Mouse (Mus musculus): Measurements from ENCODE around the gene Cul9.

The Cul9 gene

DNA sequence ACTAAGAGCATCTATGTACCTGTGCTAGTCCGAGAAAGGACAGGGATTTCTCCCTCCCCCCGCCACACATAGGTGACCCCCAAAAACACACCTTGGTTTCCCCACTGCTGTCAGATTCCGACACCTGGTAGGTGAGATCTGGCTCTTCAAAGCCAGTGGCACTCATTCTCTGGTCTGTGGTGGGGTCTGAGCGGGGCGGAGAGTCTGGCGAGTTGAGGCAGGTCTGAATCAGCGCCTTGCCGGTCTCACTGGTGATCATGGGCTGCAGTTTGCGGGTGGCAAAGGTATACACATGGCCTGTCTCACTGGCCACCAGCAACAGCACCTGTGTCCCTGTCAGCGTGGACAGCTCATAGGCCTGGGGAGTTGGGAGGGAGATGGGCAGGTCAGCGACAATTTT is 7.3 kb upstream of the Cul9 start:
- DNase-seq (ENCODE audit: low spot score in 2 of 2) = no peak

DNA sequence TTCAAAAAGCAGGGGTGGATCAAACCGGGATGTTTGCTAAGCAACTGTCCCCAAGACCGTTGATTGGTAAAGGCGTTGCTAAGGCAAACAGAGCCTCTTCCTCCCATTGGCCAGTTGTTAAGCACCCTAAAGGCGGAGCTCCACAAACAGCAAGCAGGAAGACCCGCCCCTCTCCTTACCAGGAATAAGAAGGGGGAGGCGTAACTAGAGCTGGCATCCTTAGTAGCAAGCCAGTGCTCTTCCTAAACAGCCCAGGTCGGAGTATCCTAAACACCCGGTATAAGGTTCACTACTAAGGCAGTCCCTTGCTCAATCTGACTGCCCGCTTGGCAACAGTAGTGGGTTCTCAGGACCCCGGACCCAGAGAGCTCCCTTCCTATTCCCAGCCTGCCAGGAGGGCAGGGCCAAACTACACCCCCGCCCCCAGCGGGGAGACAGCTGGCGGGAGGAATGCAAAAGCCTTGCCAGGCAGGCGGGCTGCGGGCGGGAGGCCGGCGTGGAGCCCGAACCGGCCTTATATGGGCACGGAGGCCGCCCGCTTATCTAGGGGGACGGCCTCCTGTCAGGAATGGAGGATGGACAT is 6.7 kb upstream of the Cul9 start:
- peak; percentile 66 to 82 for DNase-seq (ENCODE audit: low spot score in 2 of 2)

DNA sequence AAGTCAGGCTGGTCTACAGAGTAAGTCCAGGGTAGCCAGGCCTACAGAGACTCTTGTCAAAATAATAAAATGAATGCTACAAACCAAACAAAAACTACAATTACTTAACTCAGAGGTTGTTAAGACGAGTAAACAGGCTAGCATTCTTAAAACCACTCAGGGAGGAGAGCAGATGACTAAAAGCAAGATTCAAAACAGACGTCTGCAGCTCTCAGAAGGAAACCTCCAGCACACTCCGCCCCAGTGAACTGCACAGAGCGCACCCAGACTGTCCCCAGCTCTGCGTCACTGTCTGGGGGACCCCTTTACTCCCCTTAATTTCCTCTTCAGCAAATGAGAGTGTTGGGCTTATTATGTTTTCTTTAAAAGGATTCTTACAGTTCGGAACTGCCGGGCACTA is 6.0 kb upstream of the Cul9 start:
- DNase-seq (ENCODE audit: low spot score in 2 of 2) = no peak

DNA sequence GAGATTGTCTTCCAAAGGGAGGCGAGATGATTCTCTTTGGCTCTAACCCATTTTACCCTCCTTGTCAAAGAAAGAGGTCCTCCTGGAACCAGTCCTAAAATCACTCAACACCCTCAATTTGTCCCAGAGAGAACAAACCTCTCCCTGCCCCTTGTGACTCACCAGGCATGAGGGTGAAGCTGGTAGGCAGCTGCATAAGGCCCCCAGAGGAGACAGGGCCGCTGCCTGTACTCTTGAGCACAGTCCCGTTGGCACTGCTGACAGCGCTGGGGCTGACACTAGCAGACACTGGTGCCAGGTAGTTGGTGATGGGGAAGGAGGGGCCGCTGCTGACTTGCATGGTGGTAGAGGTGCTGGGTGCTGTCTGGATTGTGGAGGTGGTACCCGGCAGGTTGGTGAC is 5.2 kb upstream of the Cul9 start:
- no peak for DNase-seq (ENCODE audit: low spot score in 2 of 2)

DNA sequence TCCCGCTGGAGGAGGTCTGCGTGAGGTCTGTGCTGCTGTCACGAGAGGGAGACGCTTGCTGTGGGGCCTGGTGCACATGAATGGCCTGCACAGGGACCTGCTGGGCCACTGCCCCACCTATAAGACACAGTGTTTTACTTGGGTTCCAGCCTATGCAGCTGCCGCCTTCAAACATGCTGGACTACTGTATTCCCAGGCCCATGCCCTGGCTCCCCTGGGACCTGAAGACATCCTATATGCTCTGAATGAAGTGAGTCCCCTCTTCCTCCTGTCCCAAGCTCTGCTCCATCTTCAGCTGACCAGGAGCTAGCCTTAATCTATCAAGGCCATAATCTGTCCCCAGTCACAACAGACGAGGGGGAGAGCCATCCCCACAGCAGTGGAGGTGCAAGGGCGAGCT is 4.7 kb upstream of the Cul9 start:
- no peak for DNase-seq (ENCODE audit: low spot score in 2 of 2)

DNA sequence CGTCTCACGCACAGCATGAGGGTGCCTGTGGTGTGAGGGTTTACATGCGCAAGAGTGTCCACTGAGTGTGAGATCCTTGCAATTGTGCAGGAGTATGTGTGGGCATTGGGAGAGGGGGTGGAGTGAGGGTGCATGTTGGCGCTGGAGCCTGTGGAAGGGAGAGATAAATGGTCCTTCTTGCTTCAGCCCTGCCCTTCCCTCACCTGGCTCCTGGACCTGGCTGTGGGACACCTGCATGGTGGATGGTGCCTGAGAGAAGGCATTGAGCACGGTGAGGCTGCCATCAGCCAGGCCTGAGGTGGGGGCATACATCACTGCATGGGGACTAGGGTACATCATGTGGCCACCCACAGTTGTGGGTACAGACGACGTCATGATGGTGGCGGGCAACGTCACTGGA is 3.5 kb upstream of the Cul9 start:
- no peak for DNase-seq (ENCODE audit: low spot score in 2 of 2)

DNA sequence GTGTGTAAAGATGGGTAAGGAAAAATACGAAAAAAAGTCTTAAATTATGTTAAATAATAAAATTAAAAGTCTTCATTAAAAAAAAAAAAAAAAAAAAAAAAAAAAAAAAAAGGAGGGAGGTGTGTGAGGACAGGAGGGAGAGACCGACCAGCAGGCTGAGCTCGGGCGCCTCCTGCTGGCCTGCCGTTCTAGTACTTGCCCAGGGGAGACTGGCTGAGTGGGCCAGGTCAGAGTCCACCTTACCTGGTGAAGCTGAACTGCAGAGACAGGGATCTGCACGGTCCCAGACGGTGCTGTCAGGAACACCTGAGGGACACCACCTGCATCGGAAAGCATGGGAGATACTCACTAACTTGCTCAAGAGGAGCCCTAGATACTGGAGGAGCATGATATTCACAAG is 3.0 kb upstream of the Cul9 start:
- DNase-seq (ENCODE audit: low spot score in 2 of 2) = peak in 1 of 2 experiments; percentile 49

DNA sequence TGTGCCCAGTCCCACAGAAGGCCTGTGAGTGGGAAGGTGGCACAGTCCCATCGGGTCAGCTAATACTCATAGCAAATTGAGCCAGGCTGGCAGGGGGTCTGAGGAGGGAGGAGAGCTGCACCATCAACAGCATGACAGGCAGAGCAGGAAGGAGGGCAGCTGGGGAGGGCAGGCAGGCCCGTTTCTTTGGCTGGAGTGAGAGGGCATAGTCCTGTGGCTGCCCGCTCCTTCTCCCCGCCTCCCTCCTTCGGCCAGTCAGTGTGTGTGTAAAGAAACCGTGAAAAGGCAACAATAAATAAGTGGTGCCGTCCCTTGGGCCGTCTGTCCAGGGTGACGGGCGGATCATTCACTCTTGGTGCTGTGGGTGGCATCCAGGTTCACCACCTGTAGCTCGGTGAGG is 2.6 kb upstream of the Cul9 start:
- no peak for DNase-seq (ENCODE audit: low spot score in 2 of 2)

DNA sequence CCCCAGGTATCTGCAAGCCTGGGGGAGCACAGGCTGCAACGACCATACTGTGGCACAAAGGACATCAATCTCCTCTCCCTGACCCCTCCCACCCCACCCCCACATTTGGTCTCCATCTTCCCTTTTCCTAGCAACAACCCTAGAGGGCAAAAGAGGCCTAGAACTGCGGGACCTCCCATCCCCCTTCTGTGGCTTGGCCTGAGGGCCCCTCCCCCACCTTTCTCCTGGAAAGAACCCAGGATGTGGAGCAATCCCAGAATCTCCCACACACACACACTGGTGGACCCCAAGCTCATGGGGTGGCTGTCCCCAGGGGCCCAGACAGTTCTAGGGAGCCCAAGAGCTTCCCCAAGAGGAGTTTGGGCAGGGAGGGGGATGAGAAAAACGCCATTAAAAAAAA is 1.7 kb upstream of the Cul9 start:
- no peak for DNase-seq (ENCODE audit: low spot score in 2 of 2)

DNA sequence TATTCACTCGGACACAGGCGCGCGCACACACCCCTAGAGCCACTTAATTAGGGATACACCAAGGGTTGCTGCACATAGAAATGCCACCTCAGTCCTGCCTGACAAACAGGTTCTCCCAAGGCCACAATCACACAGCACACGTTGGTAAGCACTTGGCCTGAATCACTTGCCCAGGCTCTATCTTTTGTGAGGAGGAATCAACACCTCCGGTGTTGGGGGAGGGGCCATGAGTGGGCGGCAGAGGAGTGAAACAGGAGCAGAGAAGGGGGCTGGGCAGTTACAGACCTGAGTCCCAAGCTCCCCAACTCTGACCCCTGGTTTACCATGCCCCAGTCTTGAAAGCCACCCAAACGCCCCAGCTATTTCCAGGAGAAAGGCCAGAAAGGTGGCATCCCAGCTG is 807 bp upstream of the Cul9 start:
- no peak for DNase-seq (ENCODE audit: low spot score in 2 of 2)

DNA sequence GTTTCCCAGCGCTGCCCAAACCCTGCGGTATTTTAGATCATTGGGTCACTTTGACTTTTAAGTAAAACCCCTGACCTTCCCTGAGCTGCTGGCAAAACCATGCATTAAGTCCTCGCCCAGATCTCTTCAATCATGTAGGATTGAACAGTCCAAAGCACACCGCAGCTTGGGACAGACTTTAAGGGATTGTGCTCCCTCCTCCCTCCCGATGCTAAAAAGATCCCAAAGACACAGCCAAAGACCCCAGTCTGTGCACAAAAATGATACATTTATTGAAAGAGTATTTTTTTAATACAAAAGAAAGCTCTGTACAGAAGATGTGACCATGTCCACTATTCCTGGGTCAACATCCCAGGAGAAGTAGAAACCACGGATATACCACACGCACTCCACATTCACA is 403 bp upstream of the Cul9 start:
- no peak for DNase-seq (ENCODE audit: low spot score in 2 of 2)

DNA sequence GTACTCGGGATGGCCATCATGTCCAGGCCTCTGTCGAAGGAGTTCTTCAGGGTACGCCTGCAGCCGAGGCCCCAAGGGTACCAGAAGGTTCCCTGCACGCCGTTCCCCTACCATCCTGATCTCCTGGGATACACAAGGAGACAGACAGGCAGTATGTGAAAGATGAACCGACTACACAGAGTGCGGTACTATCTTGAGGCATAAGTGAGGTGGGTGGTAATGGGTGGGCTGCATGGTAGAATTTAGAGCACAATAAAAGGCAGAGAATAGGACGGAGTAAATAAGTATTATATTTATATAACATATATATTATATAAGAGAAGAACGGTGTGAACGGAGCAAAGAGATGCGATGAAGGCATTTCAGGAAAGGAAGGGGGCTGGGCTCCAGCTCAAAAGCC is 2.5 kb downstream of the Cul9 start:
- DNase-seq (ENCODE audit: low spot score in 2 of 2) = no peak

DNA sequence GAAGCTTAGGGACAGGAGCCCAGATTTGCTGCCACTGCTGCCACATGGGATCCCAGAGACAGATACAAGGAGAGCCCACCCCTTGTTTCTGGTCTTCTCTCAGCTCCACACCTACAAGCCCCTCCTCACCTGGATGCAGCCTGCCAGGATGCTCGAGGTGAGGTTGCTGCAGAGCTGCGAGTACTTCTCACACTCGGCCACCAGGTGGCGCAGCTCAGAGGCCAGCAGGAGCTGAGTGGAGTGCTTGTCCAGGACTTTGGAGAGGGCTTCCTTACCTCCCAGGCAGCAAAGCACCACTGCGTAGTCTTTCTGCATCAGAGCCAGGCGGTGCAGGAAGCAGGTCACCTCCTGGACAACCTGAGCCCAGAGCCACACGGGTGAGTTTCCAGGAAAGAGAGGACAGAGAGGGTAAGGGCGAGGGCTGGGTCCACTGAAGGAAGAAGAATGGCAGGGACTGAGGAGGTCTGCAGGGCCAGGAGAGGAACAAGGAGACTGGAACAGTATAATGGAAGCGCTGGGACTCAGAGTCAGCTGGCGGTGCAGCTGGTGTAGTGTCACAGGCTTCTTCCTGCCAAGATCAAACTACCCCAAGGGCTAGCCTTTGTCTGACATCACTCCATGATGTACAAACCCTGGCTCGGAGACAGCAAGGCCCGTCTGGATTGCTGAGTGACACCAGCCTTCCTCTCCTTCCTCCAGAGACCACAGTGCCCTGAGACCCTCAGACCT is 20.4 kb downstream of the Cul9 start:
- peak; percentile 67 to 84 for DNase-seq (ENCODE audit: low spot score in 2 of 2)

DNA sequence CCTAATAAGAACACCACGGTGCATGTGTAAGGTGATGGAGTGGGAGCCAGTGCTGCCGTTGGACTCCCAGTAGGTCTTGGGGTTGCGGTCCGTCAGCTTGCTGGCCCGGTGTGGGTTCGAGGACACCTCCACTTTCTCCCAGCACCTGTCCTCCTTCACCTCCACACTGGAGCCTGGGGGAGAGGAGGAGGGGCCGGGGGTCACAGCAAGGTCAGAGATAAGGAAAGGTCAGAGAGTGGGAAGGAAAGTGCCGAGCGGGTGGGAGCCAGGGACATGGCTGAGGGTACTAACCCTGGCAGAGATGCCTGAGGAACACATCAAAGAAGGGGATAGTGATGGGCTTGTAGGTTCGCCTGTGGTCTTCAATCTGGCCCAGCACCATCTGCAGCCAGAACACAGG is 21.1 kb downstream of the Cul9 start:
- DNase-seq (ENCODE audit: low spot score in 2 of 2) = no peak

DNA sequence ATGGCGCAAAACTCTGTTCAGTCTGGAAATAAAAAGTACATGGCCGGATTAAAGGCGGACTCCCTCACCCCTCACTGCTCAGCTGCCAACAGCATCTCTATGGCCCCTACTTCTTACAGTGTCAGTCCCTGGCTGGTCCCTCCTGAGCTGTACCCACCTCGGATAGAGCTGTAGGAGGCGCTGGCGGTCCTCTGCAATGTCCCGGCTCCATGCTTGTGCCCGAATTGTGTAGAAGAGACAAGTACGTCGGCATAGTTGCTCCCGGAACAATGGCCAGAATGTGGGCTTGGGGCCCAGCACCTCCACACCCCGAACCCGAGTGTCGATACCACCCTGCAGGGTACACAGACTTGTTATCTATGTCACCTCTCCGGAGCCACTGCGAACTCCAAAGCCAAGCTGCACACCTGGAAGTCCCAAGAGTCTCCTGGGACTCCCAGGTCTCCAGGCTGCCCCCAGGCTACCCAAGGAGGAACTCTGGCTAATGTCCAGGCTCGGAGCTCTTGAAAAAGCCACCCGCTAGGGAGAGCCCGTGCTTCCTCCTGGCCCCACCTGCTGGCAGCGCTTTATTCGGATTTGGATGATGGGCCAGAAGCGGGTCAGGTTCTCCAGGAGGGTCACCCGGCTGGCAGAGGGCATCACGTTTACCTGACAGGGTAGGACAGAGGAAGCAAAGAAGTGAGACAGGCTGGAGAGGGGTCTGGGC is 24.1 kb downstream of the Cul9 start:
- DNase-seq (ENCODE audit: low spot score in 2 of 2) = no peak

DNA sequence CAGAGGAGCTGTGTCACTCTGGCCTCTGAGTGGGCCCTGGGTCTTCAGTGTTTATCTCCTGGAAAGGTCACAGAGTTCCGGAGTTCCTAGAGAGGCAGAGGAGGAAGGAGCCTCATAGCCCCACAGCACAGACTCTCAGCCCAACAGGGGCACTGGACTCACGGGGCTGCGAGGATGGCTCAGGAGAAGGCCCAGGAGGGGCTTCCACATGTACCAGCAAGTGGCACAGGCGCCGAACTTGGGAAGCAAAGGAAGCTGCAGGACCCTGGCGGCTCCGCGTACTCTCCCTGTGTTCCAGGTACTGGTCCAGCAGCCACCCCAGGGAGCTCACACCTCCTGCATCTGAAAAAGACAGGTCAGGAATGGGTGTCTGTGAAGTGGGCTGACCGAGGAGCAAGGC is 25.0 kb downstream of the Cul9 start:
- DNase-seq (ENCODE audit: low spot score in 2 of 2) = no peak

DNA sequence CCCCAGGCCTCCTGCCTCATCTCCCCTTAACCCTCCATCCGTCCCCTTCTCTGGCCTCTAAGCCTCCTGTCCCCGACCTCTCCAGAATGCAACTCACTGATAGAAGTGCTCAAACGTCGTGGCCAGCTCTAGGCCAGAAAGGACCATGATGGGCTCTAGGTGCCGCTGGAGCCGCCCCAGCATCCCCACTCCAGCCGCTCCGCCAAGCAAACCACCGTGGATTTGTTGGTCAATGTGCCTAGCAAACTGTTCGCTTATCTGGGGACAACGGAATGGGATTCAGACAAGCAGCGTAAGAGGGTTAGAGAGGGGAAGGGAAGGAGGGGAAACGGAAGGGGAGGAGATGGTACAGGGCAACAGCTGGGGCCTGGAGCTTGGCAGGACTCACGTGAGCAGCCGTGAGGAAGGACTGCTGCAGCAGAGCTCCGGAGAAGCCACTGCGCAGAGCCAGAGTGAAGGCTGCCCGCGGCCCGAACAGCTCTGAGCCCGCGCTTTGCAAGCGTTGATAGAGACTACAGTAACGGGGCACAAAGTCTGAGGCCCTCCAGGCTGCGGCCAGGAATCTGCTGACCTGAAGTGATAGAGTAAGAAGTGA is 25.7 kb downstream of the Cul9 start:
- DNase-seq (ENCODE audit: low spot score in 2 of 2) = no peak

DNA sequence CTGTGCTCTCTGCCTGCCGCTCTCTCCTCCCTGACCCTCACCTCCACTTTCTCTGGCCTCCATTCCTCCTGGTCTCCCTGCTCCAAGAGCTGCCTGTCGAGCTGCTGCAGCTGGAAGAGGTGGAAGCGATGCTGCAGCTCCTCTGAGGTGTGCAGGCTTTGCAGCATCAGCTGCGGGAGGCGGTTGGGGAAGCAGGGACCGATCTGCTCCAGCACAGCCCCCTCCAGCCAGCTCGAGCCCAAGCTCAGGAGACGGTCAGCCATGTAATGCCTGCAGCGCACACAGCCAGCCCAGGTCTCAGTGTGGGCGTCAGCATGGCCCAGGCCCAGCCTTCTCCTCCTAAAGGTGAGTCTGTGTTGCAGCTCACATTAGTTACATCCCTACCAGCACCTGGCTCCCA is 26.2 kb downstream of the Cul9 start:
- DNase-seq (ENCODE audit: low spot score in 2 of 2) = no peak

DNA sequence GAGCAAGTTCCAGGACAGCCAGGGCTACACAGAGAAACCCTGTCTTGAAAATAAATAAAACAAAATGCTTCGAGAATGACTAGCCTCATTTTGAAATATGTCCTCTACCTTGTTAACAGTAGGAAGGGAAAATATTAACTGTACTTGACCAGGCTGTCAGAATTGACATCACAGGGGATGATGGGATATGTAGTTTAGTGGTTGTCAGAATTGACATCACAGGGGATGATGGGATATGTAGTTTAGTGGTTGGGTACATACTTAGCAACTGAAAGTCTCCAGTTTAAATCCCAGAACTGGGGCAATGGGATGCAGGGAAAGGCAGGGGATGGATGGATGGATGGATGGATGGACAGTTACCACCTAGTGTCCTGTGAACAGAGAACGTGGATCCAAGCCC is 32.9 kb downstream of the Cul9 start:
- DNase-seq (ENCODE audit: low spot score in 2 of 2) = no peak

DNA sequence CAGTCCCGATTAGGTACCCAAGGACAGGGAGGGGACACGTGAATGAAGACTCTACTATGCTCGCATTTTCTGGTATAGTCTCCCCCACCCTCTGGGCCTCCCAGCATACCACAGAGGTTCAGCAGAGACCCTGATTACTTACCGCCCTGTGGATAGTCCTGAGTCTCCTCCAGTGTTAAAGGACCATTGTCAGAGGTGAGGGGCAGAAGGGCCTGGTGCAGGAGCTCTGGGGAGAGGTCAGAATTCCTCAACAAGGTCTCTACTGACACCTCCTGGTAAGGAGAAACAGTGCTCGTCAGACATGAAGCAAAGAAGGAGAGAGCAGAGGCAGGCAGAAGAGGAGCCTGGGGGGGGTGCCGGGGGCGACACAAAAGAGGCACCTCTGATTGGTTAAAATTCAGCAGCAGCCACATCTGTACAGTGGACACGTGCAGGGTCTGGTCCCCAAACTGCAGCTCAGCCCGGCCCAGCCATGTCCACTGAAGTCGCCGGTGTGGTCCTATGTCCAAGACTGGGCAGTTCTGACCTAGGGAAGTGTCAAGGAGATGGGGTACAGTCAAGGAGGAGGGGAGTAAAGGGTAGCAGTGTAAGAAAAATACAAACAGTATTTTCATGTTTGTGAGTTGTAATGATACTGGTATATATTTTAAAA is 35.0 kb downstream of the Cul9 start:
- DNase-seq (ENCODE audit: low spot score in 2 of 2) = no peak

DNA sequence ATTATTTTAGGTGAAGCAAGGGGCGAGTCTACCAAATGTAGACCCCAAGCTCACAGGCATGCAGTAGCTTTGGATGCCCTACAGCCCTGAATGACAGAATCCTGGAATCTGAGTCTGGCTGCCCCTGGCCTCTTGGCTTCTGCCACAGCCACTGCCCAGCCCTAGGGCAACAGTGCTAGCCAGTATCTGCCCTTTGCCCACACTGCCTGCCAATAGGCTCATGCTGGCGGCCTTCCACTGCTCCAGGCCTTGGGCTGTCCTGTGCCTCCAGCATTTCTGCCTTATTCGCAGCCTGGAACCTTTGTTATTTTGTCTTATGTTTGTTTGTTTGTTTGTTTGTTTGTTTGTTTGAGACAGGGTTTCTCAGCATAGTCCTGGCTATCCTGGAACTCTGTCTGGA is 40.6 kb downstream of the Cul9 start:
- DNase-seq (ENCODE audit: low spot score in 2 of 2) = no peak

DNA sequence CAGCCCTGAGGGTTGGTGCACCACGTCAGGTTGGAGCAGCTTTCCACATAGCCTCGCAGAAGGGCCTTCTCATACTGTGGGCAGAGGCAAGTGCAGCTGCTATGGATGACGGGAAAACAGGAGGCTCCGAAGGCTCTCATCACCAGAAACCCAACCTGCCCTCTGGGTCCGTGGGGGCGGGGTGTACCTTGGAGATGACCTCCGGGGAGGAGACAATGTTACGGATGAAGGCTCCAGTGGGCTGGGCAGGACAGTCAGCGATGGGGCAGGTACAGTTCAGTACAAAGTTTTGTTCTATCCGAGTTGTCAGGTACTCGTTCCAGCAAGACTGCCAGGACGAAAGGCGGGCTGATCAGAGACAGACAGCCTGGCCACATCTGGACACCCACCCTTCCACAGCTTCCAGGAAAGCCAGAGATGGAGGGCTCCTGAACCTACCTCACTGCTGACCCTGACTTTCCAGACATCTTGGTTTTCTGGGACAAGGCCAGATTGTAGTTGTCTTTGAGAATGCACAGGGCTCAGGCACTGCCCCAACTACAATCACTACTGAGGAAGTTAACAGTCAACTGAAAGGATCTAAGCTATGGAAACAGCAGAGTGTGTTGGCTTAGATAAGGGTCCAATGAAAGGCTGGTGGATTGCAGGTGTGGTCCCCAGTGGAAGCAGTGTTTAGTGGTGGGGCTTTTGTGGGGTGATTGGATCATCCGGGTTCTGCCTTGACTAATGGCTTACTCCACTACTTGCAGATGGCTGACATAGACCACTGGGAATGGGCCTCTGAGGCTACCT is 42.1 kb downstream of the Cul9 start:
- no peak for DNase-seq (ENCODE audit: low spot score in 2 of 2)

Measured in cerebellum, postnatal 4 days (tissue).